Mouse (Mus musculus) lung, embryonic 16.5 days (tissue): ENCODE measurements around the gene Rmnd5a. TPM values are rescaled to one million over a fixed set of nuclear protein-coding genes. Genes with fewer than 3 reads are reported as not detected.
"Not testable (repeated sequence)": the region's sequence is repeated elsewhere in the genome, so short reads cannot be mapped to it uniquely, and the experiment has no call there.

Source experiments
- ATAC-seq: fragments of 200-750 bp; cut with Nextera tagmentation; 2 replicates; pipeline ENCODE4 v1.8.0; 2017; ENCODE audit warnings: low read depth, mild to moderate bottlenecking, moderate library complexity
- H3K27ac ChIP-seq: fragments of 300-500 bp; sonication (generic); 2 replicates; pipeline ENCODE4 v1.5.1; 2014; ENCODE audit warnings: mild to moderate bottlenecking, control low read depth, low read length
- H3K27me3 ChIP-seq: fragments of 300-500 bp; sonication (generic); 2 replicates; pipeline ENCODE4 v1.6.1; 2014; ENCODE audit warnings: low read depth, low read length, mixed read lengths; ENCODE audit not compliant: control insufficient read depth, insufficient read depth
- H3K36me3 ChIP-seq: fragments of 300-500 bp; sonication (generic); 2 replicates; pipeline ENCODE4 v1.6.1; 2014; ENCODE audit warnings: low read length; ENCODE audit not compliant: control insufficient read depth, insufficient read depth
- H3K4me1 ChIP-seq: fragments of 300-500 bp; sonication (generic); replicated peaks from 2 replicates; pipeline ENCODE4 v1.6.1; 2014; ENCODE audit warnings: low read length, mixed read lengths; ENCODE audit not compliant: control insufficient read depth, insufficient read depth
- H3K4me2 ChIP-seq: fragments of 300-500 bp; sonication (generic); 2 replicates; pipeline ENCODE4 v1.6.1; 2014; ENCODE audit warnings: low read depth, low read length, control low read depth
- H3K4me3 ChIP-seq: fragments of 300-500 bp; sonication (generic); 2 replicates; pipeline ENCODE4 v1.5.1; 2014; ENCODE audit warnings: mild to moderate bottlenecking, low read length, control low read depth
- H3K9ac ChIP-seq: fragments of 300-500 bp; sonication (generic); 2 replicates; pipeline ENCODE4 v1.6.1; 2014; ENCODE audit warnings: low read length, control low read depth
- H3K9me3 ChIP-seq: fragments of 300-500 bp; sonication (generic); 2 replicates; pipeline ENCODE4 v1.6.1; 2016; ENCODE audit warnings: low read length; ENCODE audit not compliant: control insufficient read depth
- WGBS: fragments of 180-500 bp; shearing (Covaris S2); extraction: QIAGEN DNeasy Blood & Tissue Kit; methylation state at CpG from one replicate; pipeline ENCODE4 v1.1.7; 2014; 5-methylcytosine and 5-hydroxymethylcytosine counted together
- polyA plus RNA-seq: library from polyadenylated mRNA; unstranded; fragments of >200 nt; fragmentation: Nextera tagmentation; extraction: Ambion mirVana; gene quantifications from 2 replicates; pipeline ENCODE4 v1.2.1, GENCODE M21; 2015

Gene Rmnd5a
- polyA plus RNA-seq, 1 experiment from 2014 or later: 9.7 TPM

GRCm38 (mm10) chr6:71476783-71477182 is 36.3 kb upstream of the Rmnd5a start:
- 54% methylated on average over 5 of the region's 5 CpGs for WGBS
- Histone ChIP-seq H3K9ac (no peak overlapping the region), H3K36me3 (no peaks in the 10 kb centered on the region), H3K4me2 (no peak overlapping the region), H3K4me1 (no peaks in the 10 kb centered on the region), H3K4me3 (no peak overlapping the region), H3K27me3 (no peaks in the 10 kb centered on the region), H3K27ac (no peak overlapping the region), H3K9me3 (no peaks in the 10 kb centered on the region)
- no peak for ATAC-seq

- no peaks in the 10 kb centered on the region for H3K27me3 ChIP-seq
- no peak overlapping the region for H3K27ac ChIP-seq
- no peaks in the 10 kb centered on the region for H3K4me1 ChIP-seq
- no peak for ATAC-seq
- H3K9me3 ChIP-seq: no peaks in the 10 kb centered on the region
- H3K4me2 ChIP-seq: no peak overlapping the region
- 81% methylated on average over 3 of the region's 3 CpGs for WGBS
- no peak overlapping the region for H3K4me3 ChIP-seq
- H3K9ac ChIP-seq: no peak overlapping the region
- H3K36me3 ChIP-seq: no peaks in the 10 kb centered on the region
Observed at GRCm38 (mm10) chr6:71475604-71476003, 35.2 kb upstream of the Rmnd5a start.

- H3K27ac ChIP-seq: no peak overlapping the region
- ATAC-seq: no peak
Observed at GRCm38 (mm10) chr6:71472786-71473185, 32.3 kb upstream of the Rmnd5a start.

GRCm38 (mm10) chr6:71471830-71472520 is 31.5 kb upstream of the Rmnd5a start:
- Histone ChIP-seq H3K4me3 (no peak overlapping the region), H3K9me3 (no peaks in the 10 kb centered on the region), H3K27ac (no peak overlapping the region), H3K27me3 (no peaks in the 10 kb centered on the region), H3K9ac (no peak overlapping the region), H3K36me3 (no peaks in the 10 kb centered on the region), H3K4me2 (no peak overlapping the region), H3K4me1 (no peaks in the 10 kb centered on the region)
- ATAC-seq: no peak
- WGBS: 65% methylated on average over 4 of the region's 4 CpGs

More at GRCm38 (mm10) chr6:71472786-71473185, 32.3 kb upstream of the Rmnd5a start:
- Histone ChIP-seq H3K4me2 (no peak overlapping the region), H3K9me3 (no peaks in the 10 kb centered on the region), H3K4me3 (no peak overlapping the region), H3K36me3 (no peaks in the 10 kb centered on the region), H3K9ac (no peak overlapping the region), H3K27me3 (no peaks in the 10 kb centered on the region), H3K4me1 (no peaks in the 10 kb centered on the region)
- WGBS: 69% methylated on average over 1 of the region's 1 CpGs

GRCm38 (mm10) chr6:71469291-71469690 is 28.9 kb upstream of the Rmnd5a start:
- Histone ChIP-seq H3K4me2 (no peak overlapping the region), H3K9me3 (no peaks in the 10 kb centered on the region), H3K9ac (no peak overlapping the region), H3K36me3 (no peaks in the 10 kb centered on the region), H3K4me1 (no peaks in the 10 kb centered on the region), H3K27ac (no peak overlapping the region), H3K27me3 (no peaks in the 10 kb centered on the region), H3K4me3 (no peak overlapping the region)
- no peak for ATAC-seq
- 14% methylated on average over 3 of the region's 3 CpGs for WGBS

- H3K9ac ChIP-seq: no peak overlapping the region
- no peaks in the 10 kb centered on the region for H3K4me1 ChIP-seq
- no peaks in the 10 kb centered on the region for H3K9me3 ChIP-seq
- ATAC-seq: no peak
- no peak overlapping the region for H3K27ac ChIP-seq
- H3K4me2 ChIP-seq: no peak overlapping the region
- 75% methylated on average over 4 of the region's 4 CpGs for WGBS
- no peaks in the 10 kb centered on the region for H3K27me3 ChIP-seq
- H3K4me3 ChIP-seq: no peak overlapping the region
- H3K36me3 ChIP-seq: no peaks in the 10 kb centered on the region
Observed at GRCm38 (mm10) chr6:71467766-71468165, 27.3 kb upstream of the Rmnd5a start.

GRCm38 (mm10) chr6:71465146-71465545 is 24.7 kb upstream of the Rmnd5a start:
- Histone ChIP-seq H3K4me1 (no peaks in the 10 kb centered on the region), H3K4me3 (no peak overlapping the region), H3K4me2 (no peak overlapping the region), H3K27ac (no peak overlapping the region), H3K36me3 (no peaks in the 10 kb centered on the region), H3K9me3 (no peaks in the 10 kb centered on the region), H3K9ac (no peak overlapping the region), H3K27me3 (no peaks in the 10 kb centered on the region)
- WGBS: 83% methylated on average over 3 of the region's 3 CpGs
- ATAC-seq: no peak

- Histone ChIP-seq H3K4me3 (no peak overlapping the region), H3K9me3 (no peaks in the 10 kb centered on the region), H3K4me1 (no peaks in the 10 kb centered on the region), H3K9ac (no peak overlapping the region), H3K36me3 (no peaks in the 10 kb centered on the region), H3K27ac (no peak overlapping the region), H3K4me2 (no peak overlapping the region), H3K27me3 (no peaks in the 10 kb centered on the region)
- 58% methylated on average over 8 of the region's 8 CpGs for WGBS
- ATAC-seq: no peak
Observed at GRCm38 (mm10) chr6:71457956-71458608, 17.6 kb upstream of the Rmnd5a start.

GRCm38 (mm10) chr6:71453983-71454739 is 13.7 kb upstream of the Rmnd5a start:
- H3K4me1 ChIP-seq: not testable (repeated sequence)

More at GRCm38 (mm10) chr6:71453983-71454739, 13.7 kb upstream of the Rmnd5a start:
- H3K27ac ChIP-seq, H3K4me3 ChIP-seq, H3K9me3 ChIP-seq, H3K4me2 ChIP-seq, ATAC-seq, H3K27me3 ChIP-seq, H3K36me3 ChIP-seq, H3K9ac ChIP-seq: not testable (repeated sequence)
